Mouse (Mus musculus): Measurements from ENCODE around the gene Fam222b.

The Fam222b gene

GRCm38 (mm10) chr11:78138023-78138422, 43.6 kb downstream of the Fam222b start:
- DNase-seq: peak in 1 of 2 experiments; percentile 27

DNA sequence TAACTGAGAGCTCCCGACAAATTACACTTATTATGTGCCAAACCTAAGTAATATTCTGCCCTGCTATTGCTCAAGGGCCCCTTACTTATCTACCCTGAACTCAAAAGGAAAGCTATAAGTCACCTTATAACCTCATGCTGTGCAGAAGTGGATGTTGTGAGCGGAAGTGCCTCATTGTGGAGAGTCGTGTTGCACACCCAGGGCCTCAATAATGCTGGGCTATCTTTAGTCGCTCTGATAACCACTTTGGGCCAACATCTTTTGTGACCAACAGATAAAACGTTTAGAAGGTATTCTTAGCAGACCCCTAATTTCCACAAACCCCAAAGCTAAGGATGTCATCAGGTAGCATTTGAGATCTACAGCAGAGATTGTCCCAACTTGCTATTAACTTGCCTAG, 46.2 kb downstream of the Fam222b start:
- DNase-seq: no peak

DNA sequence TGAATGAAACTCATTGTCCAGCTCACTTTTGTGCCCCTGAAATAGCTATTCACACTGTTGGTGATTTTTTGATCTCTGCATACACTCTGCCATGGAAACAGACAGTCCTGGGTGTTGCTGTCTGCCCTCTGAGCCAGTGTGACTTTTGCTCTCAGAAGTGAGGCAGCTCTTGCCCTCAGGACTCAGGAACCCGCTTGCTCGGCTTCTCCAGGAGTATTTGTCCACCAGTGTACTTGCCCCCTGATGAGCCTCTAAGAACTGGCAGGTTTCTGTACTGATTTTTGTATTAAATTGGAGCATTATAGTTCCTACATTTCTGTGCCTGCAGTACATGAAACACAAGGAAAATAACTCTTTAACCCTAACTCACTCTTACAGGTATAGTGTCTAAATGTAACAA, 49.1 kb downstream of the Fam222b start:
- DNase-seq: no peak

- no peak for DNase-seq
Observed at GRCm38 (mm10) chr11:78146168-78146567, 51.7 kb downstream of the Fam222b start.

- no peak for DNase-seq
Observed at GRCm38 (mm10) chr11:78146707-78147543, 52.5 kb downstream of the Fam222b start.

- DNase-seq: peak in 1 of 2 experiments; percentile 69
Observed at GRCm38 (mm10) chr11:78151161-78151560, 56.7 kb downstream of the Fam222b start.

- peak; percentile 66 to 81 for DNase-seq
Observed at GRCm38 (mm10) chr11:78152299-78153231, 58.1 kb downstream of the Fam222b start.

DNA sequence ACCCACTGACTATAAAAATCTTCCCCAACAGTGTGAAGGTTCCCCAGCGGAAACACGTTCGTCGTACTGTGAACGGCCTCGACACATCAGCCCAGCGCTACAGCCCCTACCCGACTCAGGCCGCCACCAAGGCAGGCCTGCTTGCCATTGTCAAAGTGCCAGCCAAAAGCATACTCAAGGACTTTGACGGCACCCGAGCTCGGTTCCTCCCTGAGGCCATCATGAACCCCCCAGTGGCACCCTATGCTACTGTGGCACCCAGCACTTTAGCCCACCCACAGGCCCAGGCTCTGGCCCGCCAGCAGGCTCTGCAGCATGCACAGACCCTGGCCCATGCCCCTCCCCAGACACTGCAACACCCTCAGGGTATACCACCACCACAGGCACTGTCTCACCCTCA, 59.3 kb downstream of the Fam222b start:
- DNase-seq: no peak

GRCm38 (mm10) chr11:78155674-78156073, 61.2 kb downstream of the Fam222b start:
- DNase-seq: no peak

GRCm38 (mm10) chr11:78156156-78156699, 61.8 kb downstream of the Fam222b start:
- no peak for DNase-seq

GRCm38 (mm10) chr11:78159096-78159495, 64.6 kb downstream of the Fam222b start:
- DNase-seq: peak; percentile 86 to 90

- DNase-seq: no peak
Observed at GRCm38 (mm10) chr11:78159557-78159956, 65.1 kb downstream of the Fam222b start.

DNA sequence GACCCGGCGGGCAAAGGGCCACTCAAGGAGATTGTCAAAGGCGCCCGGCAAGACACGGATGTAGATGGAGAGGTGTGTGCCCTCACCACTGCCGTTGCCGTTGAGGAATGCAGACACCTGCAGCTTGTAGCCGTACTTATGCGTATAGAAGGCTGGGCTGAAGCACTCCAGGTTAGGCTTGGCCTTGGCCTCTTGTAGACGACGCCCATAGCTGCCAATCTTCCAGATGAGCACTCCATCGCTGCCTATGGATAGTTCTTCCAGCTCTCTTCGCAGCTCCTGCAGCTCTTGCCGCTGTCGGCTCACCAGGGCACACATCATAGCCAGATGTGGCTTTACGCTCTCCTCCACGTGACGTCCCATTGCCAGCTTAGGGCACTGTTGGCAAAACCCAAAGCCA, 65.7 kb downstream of the Fam222b start:
- DNase-seq: no peak

- DNase-seq: no peak
Observed at GRCm38 (mm10) chr11:78160675-78161074, 66.2 kb downstream of the Fam222b start.

- no peak for DNase-seq
Observed at GRCm38 (mm10) chr11:78161169-78161568, 66.7 kb downstream of the Fam222b start.

DNA sequence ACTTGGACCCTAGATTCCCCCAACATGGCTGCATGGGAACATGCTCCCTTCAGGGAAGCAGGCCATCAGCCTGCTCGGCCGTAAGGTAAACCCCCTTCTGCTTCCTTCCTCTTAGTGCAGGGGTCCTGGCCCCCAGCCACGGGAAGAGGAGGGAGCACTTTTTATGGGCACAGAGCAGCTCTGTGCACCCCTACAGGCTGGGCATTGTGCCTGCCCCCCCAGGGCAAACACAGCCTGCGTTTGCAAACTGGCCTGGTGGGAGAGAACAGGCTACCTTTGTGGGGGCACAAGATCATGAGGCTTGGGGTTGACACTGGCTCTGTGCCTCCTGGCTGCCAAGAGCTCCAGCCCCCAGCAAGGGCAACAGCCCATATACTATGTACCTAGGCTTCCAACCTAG, 67.5 kb downstream of the Fam222b start:
- no peak for DNase-seq

GRCm38 (mm10) chr11:78162504-78162903, 68.0 kb downstream of the Fam222b start:
- peak; percentile 59 to 70 for DNase-seq

GRCm38 (mm10) chr11:78163045-78163444, 68.6 kb downstream of the Fam222b start:
- no peak for DNase-seq

DNA sequence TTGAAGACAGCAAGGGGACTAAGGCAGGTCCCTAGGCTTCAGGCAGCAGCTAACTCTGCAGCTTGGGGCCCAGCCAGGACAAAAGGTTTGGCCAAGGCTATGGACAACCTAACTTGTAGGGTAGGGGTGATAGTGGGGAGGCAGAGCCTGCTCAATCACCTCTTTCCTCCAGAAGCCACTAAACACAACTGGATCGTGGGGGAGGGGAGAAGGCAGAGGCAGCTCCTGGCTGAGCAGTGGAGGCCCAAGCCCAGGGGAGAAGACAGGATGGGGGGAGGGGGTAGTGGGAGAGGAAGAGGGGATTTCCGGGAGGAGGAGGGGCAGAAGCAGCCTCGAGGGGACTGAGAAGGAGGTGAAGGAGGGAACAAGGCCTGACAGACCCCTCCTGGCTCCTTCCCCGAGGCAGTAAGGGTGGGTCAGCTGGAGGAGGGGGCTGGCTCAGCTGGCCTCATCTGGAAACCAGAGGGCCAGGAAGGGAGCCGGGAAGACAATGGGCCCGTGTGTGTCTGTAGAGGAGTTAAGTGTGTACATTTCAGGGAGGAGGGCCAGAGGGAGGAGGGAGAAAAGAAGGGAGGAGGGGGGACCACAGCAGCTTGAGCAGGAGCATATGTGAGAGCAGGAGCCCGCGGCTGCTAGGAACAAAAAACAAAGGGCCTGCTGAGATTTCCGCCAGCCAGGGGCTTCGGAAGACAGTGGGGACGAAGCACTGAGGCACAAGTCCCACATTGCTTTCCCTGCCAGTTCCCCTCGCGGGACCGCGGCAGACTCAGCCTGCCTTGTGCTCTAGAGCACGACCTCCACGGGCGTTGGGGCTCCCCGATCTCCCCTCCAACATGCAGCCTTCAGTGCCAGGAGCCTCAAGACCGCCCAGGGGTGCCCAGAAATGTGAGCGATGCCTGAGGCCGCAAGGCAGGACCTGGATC, 69.5 kb downstream of the Fam222b start:
- DNase-seq: peak; percentile 77 to 80

GRCm38 (mm10) chr11:78164604-78164923, 70.1 kb downstream of the Fam222b start:
- peak in 1 of 2 experiments; percentile 35 for DNase-seq

GRCm38 (mm10) chr11:78164924-78165760, 70.7 kb downstream of the Fam222b start, which contains the start of gene Traf4:
Traf4 (minus strand) TSS chr11:78165589.
- peak; percentile 91 to 96 for DNase-seq
